Mouse (Mus musculus) ZHBTc4 (cell line): ENCODE results near the gene Gm38392.

ENCODE experiments used
- DNase-seq: peaks from one replicate; pipeline ENCODE4 v3.0.0-alpha.2; 2011; ENCODE audit warnings: low read depth, low spot score

Gene Gm38392

DNA sequence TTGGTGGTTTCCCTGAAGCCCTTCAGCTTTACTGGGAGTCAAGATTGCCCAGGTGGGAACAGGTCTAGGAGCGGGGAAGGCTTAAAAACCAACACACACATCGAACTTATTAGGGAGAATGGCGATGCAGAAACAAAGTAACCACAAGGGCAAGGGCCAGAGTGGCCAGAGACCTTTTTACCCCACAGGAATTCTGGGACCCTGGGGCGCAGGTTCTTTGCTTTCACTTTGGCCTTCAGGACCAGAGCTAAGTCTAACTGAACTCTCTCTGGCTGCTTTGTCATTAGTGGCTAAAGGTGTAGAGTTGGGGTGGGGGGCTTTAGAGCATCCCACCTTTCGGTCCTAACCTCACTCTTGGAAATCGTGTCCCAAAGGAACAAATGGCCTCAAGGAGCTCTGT lies 70.9 kb downstream of the Gm38392 start:
- DNase-seq: no peak

DNA sequence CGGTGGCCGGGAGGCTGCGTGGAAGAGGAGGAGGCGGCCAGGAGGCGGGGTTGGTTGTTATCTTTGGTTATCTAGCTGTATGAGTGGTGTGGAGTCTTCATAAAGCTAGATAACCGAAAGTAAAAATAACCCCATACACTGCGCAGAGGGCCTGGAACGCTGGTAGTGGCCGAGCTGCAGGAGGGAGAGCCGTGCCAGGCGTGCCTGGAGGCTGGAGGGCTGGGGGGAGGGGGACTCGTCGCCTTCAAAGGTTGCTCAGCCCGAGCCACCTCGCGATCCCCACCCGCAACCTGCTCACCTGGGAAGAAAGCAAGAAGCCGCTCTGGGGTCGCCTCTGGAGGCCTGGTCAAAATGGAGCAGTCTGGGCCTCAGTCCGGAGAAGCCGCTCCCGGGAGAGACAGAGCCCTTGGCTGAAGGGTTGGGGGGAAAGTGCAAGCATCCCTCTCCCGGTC lies 71.4 kb downstream of the Gm38392 start:
- DNase-seq: peak; percentile 37

DNA sequence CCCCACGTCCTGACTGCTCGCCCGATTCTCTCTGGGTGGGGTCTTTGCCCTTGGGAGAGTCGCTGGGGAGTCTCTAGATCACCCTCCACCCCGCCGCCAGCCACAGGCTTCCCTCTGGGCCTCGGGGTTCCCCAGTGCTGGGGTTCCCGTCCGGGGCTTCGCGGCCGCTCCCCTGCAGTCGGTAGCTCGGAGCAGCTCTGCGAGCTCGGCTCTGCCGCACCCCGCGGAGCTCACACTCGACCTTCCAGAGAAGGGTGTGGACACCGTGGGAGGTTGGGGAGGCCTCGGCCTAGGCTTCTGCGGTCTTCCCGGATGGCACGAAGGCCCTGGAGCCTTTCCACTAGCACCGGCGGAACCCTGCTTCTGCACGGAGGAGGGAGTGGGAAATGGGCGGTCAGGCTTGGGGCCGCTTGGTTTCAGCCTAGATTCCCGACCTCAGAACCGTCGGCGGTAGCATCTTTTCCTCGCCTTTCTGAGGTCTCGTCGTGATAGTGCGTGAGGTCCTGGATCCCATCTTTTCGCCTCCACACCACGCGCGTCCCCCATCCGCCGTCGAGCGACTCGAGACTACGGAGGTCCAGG lies 71.9 kb downstream of the Gm38392 start:
- peak; percentile 46 for DNase-seq

DNA sequence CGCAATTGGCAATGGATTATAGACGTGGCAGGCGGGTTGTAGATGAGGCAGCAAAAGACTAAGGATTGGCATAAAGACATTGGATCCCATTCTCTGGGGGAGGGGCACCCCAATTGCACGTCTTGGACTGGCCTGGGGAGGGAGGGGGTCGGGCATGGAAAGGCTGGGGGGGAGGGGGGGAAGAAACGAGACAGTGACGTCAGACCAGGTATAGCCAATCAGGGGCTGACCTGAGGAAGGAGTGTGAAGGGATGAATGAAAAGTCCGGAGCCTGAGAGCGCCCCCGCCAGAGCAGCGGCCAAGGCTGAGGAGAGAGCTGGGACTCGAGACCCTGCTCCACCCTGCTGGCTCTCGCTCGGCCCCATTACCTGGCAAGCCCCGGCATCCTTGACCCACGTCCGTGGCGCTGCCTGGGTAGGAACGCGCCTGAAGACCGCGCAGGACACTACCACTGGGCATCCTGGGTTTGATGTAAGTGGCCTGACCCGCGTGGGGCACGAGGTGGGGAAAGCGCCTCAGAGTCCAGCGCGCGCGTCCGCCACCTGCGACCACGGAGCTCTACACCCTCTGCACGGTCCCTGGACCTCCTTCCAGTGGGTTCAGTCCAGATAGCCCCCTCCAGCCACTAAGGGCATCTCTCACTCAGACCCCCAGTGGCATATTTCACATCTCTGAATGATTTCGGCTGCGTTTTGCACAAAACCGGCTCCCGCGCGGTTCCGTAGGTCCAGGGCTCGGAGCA lies 72.6 kb downstream of the Gm38392 start:
- peak; percentile 66 for DNase-seq

DNA sequence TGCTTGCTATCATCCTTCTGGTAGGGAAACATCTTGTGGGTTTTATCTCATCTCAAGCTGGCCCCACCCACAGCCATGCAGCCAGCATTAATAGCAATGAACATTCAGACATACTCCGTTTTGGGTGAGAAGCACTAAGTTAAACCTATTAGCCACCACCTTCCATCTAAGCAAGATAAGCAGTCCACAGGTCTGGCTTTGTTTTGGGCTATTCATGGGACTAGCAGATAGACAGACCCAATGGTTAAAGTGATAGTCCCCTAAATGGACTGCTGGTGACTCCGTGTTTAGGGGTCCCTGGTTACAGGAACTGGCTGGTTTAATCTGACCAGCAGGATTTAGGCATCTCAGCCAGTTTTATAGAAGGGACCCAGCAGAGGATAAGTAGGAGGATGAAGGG lies 74.0 kb downstream of the Gm38392 start:
- DNase-seq: no peak

DNA sequence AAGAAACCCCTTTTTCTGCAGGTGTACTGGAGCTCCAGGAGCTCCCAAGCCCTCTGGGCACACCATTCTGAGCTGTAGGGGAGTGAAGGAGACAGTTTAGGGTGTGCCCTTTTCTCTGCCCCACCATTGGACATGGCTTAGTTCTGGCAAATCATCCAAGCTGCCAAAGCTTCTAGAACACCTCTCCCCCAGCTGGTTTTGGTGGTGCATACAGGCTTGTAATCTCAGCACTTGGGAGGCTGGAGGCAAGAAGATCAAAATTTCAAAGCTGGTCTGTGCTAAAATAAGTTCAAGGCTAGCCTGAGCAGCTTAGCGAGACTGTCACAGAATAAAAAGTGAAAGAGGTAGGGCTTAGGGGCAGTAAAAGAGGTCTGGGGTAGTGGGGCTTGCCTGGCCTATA lies 74.7 kb downstream of the Gm38392 start:
- DNase-seq: no peak

DNA sequence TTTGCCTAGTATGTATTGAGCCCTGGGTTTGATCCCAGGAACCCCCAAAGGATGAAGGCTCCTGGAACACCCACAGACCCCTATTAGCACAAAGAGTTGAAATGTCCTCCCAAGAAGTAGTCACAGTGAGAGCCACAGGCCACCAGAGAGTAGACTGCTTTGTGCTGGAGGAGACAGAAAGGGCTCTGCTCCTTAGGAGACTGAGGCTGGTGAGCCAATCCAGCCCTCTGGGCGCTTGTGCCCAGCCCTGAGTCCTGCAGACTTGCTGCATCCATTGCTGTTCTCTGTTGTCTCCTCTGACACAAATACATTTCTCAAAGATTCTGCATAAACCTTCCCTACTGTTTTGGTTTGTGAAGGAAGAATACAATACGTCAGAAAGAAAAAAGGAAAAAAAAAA lies 76.1 kb downstream of the Gm38392 start:
- no peak for DNase-seq

DNA sequence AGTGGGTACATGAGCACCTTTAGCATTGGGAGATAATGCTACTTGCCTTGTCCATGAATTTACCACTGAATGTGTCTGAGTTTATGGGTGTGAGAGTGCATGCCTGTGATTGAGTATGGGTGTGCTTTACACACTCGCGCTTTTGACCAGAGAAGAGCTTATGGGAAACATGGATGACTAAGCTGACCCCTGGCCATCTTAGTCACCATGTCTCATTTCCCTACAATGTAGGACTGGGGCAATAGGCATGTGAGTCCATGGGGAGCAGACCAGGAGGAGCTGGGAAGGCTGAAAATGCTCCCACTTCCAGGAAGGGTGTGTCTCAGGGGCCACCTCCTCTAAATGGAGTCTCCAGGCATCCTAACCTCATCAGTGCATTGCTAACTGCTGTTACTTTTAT lies 76.9 kb downstream of the Gm38392 start:
- DNase-seq: no peak

DNA sequence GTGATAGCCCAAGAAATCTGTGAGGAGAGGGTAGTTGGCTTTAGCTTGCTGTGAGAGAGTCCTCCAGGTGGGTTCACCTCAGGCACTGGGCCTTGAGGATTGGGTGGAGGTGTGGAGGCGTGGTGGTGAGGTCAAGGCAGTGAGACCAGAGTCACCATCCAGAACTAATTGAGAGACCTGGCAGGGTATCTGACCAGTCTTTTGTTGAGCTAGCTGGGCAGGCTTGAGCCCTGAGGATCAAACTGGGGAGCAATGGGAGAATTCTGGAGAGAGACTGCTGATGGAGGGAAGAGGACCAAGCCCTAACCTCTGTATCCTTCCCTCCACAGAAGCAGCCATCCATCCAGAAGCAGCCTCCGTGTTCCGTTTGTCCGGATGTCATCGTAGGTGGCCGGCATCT lies 77.7 kb downstream of the Gm38392 start:
- no peak for DNase-seq

DNA sequence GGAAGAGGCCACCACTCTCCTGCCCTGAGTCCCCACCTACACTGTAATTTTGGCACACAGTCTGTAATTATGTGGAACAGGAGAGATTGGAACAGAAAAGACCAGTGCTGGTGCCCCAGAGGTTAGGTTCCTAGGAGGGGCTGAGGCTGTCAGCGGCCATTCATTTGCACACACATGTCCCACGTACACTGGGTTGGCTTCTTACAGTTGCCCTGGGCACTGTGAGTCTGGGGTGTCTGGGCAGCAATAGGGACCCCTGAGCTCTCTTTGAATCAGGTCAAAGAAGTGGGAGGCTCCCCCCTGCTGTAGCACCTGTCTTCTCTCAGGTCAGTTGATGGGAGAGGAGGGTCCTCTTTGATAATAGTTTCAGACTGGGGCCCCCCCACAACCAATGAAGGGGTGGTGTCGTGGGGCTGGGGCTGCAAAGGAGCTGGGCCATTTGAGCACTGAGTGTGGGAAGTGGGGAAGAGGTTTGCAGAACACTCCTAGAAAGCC lies 78.7 kb downstream of the Gm38392 start:
- DNase-seq: no peak

DNA sequence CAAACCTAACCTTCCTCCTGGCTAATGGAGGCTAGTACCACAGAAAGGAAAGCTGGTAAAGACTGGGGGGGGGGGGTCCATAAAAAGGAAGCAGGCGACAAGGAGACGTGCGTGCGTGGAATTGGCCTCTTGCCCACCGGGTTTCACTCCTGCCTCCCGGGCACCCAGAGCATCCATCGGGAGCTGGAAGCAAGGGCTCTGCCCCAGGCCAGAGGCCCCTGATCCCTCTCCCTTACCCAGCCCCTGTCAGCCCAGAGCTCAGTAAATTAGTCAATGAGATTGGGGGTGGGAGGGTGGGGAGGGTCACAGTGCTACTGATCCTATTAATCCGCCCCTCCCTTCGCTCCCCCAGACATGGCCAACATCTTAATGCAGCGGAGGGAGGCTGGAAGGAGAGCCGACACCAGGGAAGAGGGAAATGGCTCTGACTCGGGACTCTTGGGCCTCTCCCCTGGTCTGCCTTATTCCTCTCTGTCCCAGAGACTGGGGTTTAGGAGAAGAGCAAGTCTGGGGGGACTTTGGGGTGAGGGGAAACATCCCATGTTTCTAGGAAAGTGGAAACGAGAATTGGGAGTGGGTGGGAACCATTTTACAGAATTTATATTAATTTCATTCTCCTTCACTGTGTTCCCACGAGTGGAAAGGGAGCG lies 79.4 kb downstream of the Gm38392 start:
- no peak for DNase-seq

DNA sequence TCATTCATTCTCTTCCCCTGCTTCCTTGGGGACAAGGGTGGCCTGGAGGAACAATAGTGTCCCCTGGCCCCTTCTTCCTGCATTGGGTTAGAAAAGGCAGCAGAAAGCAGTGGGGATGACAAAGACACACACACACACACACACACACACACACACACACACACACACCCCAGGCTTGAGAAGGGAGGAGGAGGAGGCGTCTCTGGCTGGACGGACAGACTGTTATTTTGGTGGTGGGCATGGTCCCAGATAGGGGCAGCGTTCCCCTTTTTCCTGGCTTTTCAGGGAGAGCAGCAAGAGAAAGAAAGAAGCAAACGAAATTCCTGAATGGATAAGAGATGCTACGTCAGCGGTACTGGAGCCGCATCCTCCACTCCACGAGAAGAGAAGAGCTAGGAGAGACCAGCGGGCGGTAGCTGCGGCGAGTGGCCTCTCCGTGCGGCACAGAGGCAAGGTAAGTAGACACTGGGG lies 80.1 kb downstream of the Gm38392 start:
- no peak for DNase-seq

DNA sequence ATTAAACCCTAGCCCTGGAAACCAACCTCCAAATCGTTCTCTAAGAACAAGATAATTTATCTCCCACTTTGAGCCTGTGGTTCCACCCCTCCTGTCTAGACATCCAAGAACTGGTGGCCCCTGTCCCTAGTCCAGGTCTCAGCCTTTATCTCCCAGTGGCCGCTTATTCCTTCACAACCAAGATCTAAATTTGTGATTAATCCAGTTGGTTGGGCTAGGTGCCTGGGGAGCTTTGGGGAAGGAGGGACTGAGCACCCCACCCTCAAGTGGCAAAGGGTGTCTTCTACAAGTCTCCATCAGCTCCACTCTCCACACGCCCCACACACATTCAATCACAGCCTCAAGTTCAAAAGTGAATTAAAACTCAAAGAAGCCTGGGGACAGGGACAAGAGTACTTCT lies 80.5 kb downstream of the Gm38392 start:
- DNase-seq: no peak

DNA sequence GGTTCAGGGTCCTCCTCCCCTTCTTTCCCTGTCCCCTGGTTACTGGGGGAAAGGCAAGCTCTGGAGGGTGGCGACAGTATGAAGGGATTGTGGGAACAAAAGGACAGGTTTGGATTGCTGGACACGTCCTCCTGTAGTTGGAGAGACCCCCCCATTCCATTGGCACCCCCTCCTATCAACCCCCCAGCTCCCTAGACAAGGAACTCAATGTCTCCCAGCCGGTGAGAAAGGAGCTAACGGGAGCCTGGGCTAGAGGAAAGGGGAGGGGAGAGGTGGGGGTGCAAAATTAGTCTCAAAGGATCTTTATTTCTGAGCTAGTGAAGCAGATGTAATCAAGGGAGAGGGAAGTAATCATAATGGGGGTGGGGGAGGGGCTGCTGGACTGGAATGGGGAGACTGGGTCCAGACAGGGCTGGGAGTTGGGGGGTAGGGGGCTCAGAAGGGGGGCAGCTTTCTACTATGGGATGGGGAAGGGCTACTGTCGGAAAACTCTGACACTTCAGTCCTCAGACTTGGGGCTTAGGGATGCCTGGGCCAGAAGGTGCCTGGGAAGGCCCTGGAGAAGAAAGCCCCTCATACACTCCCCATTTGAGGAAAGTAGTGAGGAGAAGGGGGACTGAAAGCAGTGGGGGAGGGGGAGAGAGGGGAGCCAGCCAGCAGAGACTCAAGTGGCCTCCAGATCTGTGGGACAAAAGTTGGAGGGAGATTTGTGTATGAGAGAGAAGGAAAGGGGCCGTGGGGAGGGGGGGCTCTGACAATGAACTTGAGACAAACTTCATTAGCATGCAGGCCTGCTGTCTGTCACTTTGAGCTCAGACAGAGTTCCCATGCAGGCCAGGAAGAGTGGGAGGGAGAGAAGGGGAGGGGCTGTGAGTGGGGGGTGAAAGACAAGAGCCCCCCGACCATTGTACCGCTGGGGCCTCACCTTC lies 81.2 kb downstream of the Gm38392 start:
- DNase-seq: no peak

DNA sequence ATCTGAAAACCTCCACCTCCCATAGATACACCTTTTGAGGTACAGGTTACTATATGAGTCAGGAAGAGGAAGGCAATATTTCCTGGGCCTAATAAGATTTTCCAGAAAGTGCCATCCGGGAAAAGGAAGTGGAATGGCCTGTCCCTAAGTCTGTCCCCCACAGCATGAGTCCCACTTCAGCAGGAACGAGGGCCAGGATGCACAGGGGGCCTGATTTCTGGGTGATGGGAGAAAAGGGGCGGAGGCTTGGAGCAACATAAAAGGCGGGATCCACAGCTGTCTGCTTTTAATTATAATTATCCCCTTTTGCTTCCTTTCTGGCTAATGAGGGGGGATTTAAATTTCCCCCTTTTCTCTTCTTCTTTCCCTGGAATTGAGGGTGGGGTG lies 81.8 kb downstream of the Gm38392 start:
- DNase-seq: no peak

DNA sequence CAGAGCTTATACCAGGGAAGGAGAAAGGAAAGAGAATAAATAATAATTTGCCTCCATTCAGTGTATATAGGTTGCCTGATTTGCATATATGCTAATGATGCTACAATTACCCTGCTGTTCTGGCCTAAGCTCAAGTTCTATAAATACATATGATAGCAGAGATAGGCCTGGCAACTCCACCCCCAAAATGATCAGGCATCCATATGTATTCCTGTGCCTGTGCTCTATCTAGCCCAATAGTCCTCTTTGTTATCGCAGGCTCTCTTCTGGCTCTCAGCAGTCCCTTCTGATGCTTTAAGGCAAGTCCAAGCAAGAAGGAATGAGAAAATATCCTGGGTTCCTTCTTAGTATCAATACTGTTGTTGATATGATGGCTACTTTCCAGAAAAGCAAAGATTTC lies 82.3 kb downstream of the Gm38392 start:
- no peak for DNase-seq

DNA sequence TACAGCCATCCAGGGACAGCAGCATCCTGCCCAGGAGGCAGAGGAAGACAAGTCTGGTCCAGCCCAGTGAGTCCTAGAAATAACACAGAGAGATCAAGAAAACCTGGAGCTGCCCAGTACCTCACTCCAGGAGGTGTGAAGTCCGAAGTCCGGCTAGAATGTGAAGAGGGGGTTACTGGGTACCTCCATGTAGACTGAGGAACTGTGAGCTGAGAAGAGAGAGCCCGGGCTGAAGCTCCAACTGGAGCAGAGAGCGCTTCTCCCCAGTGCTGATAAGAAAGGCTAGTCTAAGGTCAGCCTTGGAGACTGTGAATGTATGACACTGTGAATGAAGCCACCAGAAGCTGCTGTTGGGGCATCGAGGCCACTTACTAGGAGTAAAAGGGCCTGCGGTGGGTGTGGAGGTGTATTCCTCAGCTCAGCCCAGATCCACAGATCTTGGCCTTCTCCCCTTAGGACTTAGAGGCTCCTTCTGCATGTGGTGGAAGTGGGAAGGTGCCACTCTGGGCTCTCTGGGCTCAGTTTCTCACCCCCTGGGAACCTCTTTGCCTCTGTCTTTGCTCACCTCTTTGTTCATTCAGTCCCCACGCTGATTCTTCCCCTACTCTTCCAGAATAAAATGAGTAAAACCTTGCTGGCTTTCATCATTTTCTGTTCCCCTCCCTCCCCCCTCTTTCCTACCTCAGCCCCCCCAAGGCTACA lies 82.9 kb downstream of the Gm38392 start:
- DNase-seq: no peak

DNA sequence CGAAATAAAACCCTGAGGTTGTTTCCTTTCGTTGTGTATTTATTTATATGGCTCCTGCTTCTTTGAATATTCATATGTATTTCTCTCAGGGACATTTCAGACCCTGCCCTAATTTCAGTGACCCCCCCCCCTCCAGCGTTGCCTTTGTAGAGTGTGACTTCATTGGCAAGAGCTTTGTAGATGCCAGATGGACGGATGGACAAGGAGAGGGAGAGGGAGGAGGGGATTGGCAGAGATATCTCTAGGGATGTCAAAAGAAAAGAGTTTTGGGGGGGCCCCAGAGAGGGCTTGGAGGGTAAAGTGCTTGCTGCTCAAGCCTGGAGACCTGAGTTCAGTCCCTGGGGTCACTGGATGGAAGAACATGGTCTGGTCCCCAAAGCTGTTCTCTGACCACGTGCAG lies 83.6 kb downstream of the Gm38392 start:
- no peak for DNase-seq

DNA sequence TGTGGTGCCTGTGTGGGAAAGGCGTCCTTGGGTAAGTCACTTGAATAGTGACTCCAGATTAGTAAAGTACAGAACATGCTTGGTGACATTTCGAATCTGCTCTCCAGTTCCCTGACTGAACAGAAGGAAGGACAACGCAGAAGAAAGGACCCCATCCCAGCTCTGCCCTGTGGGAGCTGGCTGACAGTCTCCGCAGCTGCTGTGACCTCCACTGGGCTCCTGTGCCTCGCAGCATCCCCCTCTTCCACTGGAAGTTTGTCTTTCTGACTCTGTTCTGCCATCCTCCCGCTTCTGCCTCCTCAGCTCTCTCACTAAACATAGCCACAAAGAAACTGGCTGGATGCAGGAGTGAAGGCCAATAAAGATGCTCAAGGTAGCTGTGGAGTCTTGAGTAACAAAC lies 84.0 kb downstream of the Gm38392 start:
- no peak for DNase-seq

DNA sequence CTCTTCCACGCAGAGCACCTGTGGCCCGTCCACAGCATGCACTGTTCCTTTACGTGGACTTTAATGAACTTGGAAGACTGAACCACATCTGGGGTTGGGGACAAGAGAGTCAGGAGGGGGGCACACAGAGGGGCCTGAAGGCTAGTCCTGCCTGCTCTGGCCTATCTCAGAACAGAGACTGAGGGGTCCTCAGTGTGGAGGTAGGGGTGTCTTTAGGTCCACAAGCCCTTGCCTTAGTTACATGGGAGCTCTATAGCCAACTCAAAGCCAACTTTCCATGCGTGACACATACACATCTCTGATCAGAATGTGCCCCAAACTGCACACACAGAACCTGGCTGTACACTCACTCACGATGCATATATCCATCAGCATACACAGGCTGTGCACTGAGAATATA lies 85.4 kb downstream of the Gm38392 start:
- DNase-seq: no peak

DNA sequence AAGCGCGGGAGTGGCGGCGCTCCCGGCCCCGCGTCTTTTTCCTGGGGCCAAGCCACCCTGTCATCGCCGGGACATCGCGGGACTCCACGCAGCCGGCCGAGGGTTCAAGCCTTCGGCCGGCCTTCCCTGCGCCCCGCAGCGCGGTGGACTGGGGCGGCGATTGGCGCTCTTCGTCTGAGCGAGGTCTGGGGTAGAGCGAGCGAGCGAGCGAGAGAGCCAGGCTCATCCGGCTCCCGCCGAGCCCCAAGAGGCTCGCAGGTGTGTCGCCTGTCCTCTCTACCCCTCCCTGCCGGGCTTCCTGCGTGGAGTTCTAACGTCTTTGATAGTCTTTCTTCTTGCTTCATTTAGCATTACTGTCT lies 86.1 kb downstream of the Gm38392 start:
- peak; percentile 42 for DNase-seq
